Mouse (Mus musculus): ENCODE results near the gene Rapgef5. TPM values are rescaled to one million over a fixed set of nuclear protein-coding genes. Genes with fewer than 3 reads are reported as not detected.
"Not testable (repeated sequence)": the region's sequence is repeated elsewhere in the genome, so short reads cannot be mapped to it uniquely, and the experiment has no call there.

Gene Rapgef5
- total RNA-seq, 2 experiments from 2014 or later = 103 to 112 TPM

DNA sequence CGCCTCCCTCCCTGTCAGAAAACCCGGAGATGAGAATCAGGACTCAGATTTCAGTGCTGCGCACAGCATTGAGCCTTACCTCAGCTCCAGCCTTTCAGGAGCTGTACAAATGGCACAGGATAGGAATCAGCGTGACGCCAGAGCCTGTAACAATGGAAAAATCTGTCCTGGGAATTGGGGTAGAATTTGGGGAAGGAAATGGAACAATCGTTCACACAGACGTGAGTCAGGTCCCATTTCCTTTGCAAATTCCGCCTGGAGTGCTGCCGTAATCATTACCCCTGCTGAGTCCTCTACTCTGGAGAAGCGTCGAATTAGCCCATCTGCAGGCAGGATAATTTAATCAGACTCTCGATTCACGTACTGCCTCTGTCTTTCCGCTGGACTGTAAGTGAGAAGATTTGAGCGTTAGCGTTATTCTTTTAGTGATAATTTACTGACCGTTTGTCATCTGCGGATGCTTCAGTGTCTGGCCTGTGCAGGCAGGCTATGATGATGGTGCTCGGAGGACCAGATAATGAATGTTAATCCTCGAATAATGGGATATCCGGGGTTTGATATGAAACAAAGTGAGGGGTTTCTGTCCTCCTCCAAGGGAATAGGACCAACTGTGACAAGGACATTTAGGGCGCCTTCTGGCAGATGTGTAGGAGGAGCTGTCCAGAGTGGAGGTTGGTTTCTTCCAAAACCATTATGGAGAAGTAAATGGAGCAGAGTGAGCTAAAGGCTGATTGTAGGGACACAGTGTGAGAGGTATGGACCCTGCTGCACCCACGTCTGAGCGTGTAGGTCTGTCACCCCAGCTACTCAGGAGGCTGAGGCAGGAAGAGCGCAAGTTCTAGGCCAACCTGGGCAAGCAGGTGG, 235.5 kb downstream of the Rapgef5 start:
- DNase-seq = no peak
- intact Hi-C loops (cut with DNase I) = no loop called here

DNA sequence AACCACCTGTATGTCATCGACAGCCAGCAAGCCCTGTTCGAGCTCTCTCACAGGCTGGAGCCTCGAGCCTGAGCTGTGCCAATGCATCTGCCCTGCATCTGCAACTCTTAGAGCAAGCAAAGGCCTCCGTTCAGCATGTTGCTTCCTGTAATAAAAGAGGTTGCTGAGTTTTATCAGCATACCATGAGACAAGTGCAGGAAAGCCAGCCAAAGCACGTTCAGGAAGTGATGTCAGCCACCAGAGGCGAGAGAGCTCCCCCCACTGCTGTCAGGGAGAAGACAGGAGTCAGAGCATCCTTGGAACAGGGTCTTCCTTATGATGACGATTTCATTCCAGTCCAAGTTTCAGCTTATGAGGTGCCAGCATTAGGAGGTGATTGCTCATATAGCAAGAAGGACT, 239.7 kb downstream of the Rapgef5 start:
- intact Hi-C loops (cut with DNase I) = no loop called here
- DNase-seq = no peak

DNA sequence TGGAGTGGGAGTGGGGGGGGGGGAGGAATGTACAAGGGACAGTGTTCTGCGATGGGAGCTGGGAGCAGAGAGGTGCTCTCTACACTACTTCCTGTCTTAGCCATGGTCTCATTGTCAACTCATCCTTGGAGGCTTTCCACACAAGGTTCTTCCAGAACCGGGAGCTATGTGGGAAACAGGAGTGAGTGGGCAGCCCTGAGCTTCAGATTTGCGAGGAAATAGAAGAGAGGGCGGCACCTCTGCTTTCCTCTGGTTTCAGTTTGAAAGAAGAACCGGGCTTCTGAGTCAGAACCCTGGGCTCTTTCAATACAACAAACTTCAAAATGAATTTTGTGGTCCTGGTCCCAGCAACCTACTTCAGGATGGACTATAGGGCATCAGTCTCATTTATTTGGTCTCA, 244.1 kb downstream of the Rapgef5 start:
- DNase-seq = no peak
- intact Hi-C loops (cut with DNase I) = loop anchor here (5.0 kb wide), 2 partner anchors 173 to 373 kb away; no protein-coding TSS in a partner anchor

DNA sequence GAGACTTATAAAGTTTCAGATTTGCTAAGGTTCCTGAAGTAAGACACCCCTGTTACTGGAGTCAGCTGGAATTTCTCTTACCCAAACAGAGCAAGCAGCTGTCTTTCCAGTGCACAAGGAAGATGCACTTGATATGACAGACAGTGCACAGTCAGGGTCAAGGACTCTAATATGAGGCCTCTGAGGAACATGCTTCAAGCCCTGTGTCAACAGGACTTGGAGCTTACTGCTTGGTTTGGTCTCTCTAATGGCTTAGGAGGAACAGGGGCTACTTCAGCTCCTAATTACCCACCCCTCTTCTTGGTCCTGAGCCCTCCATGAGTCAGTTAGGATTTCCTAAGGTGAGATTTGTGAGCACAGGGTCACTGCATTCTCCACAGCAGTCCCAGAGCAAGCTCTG, 244.6 kb downstream of the Rapgef5 start:
- no peak for DNase-seq
- intact Hi-C loops (cut with DNase I) = loop anchor here (5.0 kb wide), 2 partner anchors 174 to 374 kb away; no protein-coding TSS in a partner anchor

DNA sequence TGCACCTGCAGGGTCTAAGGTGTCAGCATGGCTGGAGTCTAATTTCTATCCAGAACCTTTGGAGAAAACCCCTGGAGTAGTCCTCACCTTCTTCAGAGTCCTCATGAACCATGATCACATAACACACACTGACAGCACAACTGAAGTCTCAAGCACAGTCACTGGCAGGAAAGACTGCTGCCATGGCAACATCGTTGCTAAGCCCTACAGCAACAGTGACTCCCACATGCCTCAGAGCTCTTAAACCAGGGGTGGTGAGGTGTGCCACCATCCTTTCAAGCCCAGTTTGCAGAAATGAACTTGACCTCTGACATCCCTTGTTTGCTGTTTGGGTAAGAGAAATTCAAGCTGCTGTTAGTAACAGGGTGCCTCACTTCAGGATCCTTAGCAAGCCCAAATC, 245.4 kb downstream of the Rapgef5 start:
- no peak for DNase-seq
- intact Hi-C loops (cut with DNase I) = loop anchor here (5.0 kb wide), 2 partner anchors 174 to 374 kb away; no protein-coding TSS in a partner anchor

DNA sequence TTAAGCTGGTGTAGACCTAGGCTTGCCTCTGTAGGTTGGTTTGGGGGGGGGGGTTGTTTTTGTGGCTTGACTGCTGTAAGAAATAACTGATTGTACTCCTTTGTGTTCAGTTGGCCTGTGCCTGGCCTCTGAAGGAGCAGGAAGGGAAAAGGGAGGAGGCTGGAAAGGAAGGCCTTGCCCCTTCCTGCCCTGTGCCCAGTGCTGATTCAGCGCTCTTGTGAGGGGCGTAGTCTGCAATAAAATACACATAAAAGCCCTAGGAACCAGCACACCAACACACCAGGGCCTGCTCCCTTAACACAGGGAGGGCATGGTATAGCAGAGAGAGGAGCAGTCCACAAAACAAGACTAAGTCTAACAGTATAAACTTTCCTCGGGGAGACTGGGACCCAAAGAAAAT, 247.0 kb downstream of the Rapgef5 start:
- DNase-seq = no peak
- intact Hi-C loops (cut with DNase I) = loop anchor here (5.0 kb wide), 2 partner anchors 176 to 376 kb away; no protein-coding TSS in a partner anchor

DNA sequence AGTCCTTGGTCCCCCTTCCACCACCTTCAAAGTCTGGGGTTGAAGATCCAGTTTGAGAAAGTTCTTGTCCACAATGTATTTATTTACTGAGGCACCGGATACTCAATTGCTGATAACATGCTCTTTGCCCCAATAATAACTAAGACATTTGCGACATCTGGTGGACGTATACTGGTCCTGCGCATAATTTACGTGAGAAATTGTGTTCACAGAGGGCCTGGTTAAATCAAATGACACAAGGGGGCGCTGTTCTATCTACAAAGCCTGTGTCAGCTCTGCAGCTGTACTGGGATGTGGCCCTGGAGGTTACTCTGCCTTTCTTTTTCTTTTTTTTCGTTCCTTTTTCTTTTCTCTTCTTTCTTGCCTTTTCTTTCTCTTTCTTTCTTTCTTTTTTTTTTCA, 248.6 kb downstream of the Rapgef5 start:
- DNase-seq = peak; percentile 80
- intact Hi-C loops (cut with DNase I) = loop anchor here (2.0 to 5.0 kb wide), 3 partner anchors 178 to 378 kb away; no protein-coding TSS in a partner anchor

DNA sequence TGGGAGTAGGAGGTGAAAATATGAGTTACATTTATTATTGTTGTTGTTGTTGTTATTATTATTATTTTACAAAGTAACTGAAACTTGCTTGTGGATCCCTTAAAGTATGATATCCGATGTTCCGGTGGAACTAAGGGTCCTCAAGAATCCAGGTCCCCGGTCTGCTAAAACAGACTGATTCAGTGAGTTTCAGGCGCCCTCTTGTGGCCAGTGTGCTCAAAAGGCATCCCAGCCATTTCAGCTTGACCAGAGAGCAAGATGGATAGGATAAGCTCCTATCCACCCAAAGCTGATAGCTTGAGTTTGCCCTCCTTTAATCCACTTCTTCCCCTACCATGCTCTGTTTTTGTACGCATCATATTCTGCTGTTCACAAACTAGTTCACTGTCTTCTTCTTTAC, 252.8 kb downstream of the Rapgef5 start:
- intact Hi-C loops (cut with DNase I) = no loop called here
- DNase-seq = peak; percentile 88

DNA sequence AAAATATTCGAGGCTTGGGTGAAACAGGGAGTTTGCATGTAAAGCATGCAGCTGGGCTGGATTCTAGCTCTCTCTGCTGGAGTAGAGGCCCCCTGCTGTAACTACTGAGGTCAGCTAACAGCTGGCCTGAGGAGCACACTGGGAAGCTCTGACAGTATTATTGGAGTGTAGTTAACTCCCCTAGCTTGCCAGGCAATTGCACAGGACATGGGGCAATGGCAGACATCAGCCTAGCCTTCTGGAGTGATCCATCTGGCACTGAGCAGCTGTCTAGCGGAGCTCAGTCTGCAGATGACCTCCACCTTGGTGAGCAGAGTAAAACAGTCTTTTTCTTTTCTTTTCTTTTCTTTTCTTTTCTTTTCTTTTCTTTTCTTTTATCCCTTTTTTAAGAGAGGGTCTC, 253.9 kb downstream of the Rapgef5 start:
- intact Hi-C loops (cut with DNase I) = no loop called here
- DNase-seq = peak; percentile 48

DNA sequence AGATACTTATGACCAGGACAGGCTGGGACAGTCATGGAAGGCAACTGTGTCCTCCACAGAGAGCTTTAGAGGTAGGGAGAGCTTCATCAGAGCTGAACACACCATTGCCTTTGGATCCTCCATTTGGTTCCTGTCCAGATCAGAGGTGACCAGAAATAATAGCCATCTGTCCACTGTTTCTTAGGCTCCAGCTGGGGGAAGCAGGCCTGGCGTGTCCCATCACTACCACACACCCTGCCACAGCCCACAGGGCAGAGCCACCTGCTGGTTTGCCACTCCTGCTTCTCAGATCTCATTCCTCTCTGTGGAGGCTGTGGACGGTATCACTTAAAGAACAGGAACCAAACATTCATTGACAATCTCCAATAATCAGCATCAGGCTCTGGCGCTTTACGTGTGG, 254.9 kb downstream of the Rapgef5 start:
- DNase-seq = peak; percentile 46
- intact Hi-C loops (cut with DNase I) = no loop called here

DNA sequence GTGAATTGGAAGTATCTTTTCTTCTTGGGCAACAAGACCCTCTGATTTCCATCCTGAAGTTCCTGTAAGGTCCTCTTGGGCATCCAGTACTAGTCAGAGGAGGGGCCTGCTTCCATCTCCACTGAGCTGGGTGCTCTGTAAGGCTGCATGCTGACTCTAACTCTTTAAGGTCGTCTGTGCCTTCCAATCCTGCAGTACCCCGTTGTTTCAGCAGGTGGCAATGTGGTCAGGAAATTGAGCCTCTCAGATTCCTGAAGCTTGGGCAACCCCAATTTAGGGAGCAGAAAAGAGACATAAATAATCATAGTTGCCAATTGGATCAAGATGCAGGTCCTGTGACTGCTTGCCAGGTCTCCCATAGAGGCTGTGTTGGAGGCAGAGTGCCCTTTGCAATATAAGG, 256.4 kb downstream of the Rapgef5 start:
- intact Hi-C loops (cut with DNase I) = no loop called here

DNA sequence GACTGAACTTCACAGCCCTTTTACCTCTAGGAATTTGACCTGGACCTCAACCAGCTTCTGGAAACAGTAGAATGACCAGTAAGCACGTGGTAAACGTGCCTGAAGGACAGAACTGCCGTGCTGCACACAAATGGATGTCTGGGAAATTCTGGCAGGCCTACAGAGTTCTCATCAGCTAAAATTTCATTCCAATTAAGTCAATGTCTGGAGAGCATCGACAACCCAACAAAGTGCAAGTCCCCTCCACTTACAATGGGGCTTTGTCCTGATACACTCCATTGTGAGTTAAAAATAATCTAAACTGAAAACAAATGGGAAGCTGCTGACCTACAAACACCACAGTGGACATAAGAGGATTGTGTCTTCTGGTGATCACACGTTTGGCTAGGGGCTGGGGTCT, 260.6 kb downstream of the Rapgef5 start:
- intact Hi-C loops (cut with DNase I) = no loop called here
- DNase-seq = no peak

More for the DNA sequence above, 256.4 kb downstream of the Rapgef5 start:
- peak; percentile 80 for DNase-seq

DNA sequence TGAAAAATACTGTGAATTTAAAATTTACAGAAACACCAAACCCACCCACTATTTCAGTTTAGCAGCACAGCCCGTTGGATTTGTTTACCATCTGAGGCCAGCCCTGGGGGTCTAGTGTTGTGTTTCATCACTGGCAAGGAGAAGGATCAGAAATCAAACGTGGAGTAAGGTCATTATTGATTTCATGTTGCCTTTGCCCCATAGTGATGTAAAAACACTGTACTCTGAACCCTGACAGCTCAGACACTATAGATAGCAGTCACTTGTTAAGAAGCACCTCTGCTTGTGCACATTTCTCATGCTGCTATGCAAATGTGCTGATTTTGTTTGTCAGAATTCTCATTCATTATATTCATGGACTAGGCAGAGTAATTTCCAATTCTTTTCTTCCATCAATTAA, 265.1 kb downstream of the Rapgef5 start:
- DNase-seq = no peak
- intact Hi-C loops (cut with DNase I) = loop anchor here (10.0 kb wide), 1 partner anchor 63 kb away; no protein-coding TSS in a partner anchor

DNA sequence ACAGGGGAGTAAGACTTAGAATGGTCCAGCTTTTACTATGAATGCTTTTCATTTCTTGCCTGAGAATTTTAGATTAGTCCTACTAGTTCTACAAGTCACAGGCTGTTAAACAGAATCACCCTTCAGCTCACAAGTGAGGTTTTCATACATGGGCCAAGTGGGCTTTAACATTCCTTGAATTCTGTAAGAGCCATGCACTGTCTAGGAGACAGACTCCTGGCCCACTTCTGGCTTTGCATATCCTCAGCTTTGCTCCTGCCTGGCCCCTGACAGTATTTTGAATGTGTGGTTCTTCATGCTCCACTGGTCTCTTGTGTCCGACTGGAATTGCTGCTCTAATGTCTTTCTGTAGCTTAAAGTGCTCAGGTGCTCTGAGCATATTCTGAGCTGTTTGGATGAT, 267.1 kb downstream of the Rapgef5 start:
- intact Hi-C loops (cut with DNase I) = loop anchor here (10.0 kb wide), 1 partner anchor 61 kb away; no protein-coding TSS in a partner anchor
- no peak for DNase-seq

DNA sequence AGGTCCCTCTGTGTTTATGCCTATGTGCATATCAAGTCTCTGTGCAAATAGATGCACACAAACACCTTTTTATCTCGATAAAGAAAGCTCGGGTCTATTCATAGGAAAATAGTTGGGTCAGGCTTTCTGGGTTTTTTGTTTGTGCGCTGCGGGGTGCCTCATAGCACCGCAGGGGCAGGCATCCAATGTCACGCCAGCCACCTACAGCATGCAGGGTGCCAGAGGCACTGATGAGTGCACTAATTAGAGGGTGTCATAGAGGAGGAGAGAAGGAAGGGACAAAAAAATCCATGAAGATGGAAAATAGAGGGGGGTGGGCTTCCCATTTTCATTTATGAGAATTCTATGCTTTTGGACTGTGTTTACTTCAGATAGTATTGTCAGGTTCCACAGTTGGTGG, 270.3 kb downstream of the Rapgef5 start:
- intact Hi-C loops (cut with DNase I) = loop anchor here (10.0 kb wide), 1 partner anchor 58 kb away; no protein-coding TSS in a partner anchor
- DNase-seq = no peak

DNA sequence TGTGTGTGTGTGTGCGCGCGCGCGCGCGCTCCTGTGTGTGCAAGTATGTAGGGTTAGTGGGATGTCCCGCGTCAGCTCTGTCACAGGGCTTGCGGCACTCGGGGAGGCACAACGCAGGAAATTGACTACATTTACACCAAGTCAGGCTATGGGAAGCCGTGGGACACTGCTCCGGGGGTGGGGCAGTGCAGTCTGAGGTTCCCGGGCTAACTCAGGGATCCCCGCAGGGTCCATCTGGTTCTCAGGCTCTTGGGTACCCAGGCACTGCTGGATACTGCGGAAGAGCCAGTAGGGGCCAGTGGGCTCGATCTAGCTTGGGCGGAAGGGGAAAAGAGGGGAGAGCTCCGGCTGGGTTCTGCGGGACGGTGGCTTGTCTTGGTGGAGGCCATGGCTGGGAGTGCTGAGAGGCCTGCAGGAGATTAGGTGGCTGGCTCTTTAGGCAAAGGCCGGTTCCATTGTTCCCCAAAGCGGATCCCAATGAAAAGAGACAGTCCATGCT, 272.3 kb downstream of the Rapgef5 start:
- intact Hi-C loops (cut with DNase I) = loop anchor here (10.0 kb wide), 1 partner anchor 56 kb away; no protein-coding TSS in a partner anchor
- no peak for DNase-seq

DNA sequence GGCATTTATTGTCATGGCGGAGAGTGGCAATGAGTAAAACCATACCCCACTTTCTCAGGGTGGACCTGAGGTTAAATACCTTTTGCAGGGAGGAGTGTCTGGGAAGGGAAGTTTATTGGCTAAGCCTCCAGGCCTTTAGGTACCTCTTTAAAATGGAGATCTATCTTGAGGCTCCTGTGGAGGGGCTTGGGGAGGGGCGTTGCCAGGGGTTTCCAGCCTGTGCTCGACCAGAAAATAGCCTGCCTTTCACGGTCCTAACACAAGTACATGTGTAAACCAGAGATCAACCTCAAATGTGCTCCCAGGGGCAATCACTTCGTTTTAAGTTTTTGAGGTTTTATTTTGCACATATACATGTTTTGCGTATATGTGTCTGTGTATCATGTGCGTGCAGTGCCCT, 272.7 kb downstream of the Rapgef5 start:
- DNase-seq = no peak
- intact Hi-C loops (cut with DNase I) = loop anchor here (10.0 kb wide), 1 partner anchor 56 kb away; no protein-coding TSS in a partner anchor

DNA sequence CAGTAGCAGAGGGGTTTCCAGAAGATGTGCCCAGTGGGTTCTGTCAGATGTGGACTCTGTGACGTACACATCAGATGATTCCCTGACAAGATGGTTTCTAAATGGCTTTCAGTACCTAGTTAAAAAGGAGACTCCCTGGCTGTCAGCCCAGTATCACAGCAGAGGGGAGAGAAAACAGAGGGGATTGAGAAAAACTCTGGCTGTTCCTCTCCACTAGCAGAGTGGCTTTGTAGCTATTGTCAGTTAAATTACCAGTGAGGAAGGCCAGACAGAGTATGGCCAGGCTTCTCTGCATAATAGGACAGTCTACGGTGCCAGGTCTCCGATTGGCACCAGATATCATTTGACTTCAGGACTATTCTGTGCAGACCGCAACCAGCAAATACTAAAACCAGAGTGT, 279.0 kb downstream of the Rapgef5 start:
- peak; percentile 42 for DNase-seq
- intact Hi-C loops (cut with DNase I) = no loop called here

DNA sequence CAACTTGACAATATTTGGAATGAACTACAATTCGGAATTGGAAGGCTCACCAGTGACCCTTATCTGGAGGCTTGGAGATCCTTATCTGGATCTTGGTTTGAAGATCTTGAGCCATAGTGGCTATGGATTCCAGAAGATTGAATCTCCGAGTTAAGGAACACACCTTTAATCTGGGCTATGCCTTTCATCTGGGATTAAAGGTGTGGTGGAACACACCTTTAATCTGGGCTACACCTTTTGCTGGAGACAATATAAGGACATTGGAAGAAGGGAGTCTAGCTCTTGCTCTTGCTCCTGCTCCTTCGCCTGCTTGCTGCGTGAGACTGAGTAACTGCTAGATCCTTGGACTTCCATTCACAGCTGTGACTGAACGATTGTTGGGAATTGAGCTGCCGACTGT, 287.7 kb downstream of the Rapgef5 start, which contains the start of gene Cdca7l:
Gene Cdca7l (plus strand): TSS at position 301 of the 400 bp plus-strand sequence.
- intact Hi-C loops (cut with DNase I); DNase-seq: not testable (repeated sequence)

DNA sequence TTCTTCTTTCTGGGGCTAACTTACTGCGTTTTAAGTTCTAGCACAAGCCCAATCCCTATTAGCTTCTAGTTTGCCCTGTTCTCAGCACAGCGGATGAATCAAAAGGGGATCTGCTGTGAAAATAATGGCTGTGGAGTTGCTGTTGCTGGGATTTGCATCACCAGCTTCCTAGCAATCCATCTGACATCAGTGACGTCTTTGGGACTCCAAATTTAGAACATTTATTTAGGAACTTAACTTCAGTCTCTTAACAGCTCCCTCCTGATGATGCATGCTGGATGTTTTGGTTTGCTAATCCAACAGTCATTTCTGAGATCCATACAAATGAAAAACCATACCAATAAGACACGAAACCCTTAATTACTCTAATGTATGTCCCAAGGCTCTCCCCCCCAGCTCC, 289.3 kb downstream of the Rapgef5 start:
- no peak for DNase-seq
- intact Hi-C loops (cut with DNase I) = no loop called here

DNA sequence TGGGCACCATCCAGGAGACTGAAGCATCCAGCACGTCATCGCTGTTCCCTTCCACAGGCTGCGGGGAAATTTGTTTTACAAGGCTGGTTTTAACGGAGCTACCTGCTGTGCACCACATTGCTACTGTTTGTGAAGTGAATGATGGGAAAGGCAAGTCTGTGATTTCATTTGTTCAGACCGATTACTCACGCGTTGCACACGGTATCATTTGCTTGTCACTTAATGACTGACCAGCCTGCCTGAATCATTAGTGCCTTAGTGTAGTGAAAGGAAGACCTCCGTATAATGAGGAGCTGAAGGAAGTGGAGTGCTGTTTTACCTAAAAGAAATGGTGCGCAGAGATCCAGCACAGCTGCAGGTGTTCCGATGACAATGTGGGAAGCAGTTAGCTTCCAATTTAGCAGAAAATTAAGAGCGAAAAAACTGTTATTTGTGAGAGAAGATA, 289.8 kb downstream of the Rapgef5 start:
- intact Hi-C loops (cut with DNase I) = no loop called here
- DNase-seq = no peak

DNA sequence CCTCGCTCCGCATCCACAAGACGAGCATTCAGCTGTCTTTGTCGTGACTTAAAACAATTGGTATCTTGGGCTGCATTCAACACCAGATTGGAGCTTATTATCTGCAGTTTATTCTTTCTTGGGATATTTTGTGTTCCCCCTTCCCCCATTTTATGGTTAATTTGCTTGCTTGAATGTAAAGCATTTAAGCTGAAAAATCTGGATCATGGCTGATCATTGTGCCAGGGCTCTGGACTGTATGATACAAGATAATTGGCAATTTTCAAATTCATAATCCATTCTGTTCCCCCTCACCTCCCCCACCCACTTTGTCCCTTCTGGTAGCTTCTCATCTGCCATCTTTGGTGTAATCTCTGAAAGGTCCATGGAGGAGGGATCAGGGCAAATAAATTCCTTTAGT, 290.2 kb downstream of the Rapgef5 start:
- DNase-seq = no peak
- intact Hi-C loops (cut with DNase I) = no loop called here
